ENCODE assay signal across 27 mouse cellular contexts in the genomic region with DNA sequence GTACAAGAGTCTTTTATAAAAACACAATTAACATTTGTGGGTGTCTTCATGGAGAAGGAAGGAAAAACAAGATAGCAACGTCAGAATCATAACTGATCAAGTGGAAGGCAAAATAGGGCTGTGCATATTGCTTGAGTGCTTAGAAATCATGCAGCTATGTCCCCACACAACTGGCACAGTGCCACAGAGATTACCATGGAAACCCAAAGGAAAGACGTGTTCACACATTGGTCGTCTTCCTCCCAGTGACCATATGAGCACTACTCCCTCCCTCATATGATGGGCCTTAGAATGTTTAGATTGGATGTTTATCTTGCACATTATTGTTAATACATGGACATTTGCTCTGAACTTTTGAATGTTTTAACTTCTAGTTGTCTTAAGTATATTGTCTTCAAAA.
DNase-seq lines count a peak whose midpoint lies in the region; ATAC-seq and TF ChIP-seq lines count a peak whose summit lies in the region.
"Had no signal": no experiment of that assay in that cellular context is flagged by ENCODE, and none has a peak within 500 bp of the region (broad histone marks: within the 10 kb centered on the region; RNA-seq: fewer than 3 reads in every experiment).

No protein-coding gene starts in this region.

- H3K4me2 ChIP-seq in forebrain, postnatal 0 days (ENCODE audit: low read depth) = no peak overlapping the region
- H3K4me2 ChIP-seq in forebrain, embryonic 15.5 days (replicated peaks) = no peak overlapping the region
- no peak overlapping the region for H3K4me2 ChIP-seq in lung, embryonic 14.5 days
- H3K4me2 ChIP-seq: embryonic facial prominence, embryonic 13.5 days; intestine, embryonic 15.5 days; midbrain, embryonic 11.5 days had no signal

- ATAC-seq in forebrain, postnatal 0 days = peak; percentile 48; the same call in 1 of the 2 replicates
- ATAC-seq in forebrain, embryonic 15.5 days (replicated peaks) = no peak
- ATAC-seq in lung, embryonic 14.5 days (ENCODE audit: insufficient read depth) = peak; percentile 60; the same call in 1 of the 2 replicates
- ATAC-seq: hindbrain, embryonic 16.5 days; intestine, embryonic 15.5 days had no signal

- H3K27me3 ChIP-seq in forebrain, postnatal 0 days (ENCODE audit: insufficient read depth, low read length) = no peaks in the 10 kb centered on the region
- no peaks in the 10 kb centered on the region for H3K27me3 ChIP-seq in forebrain, embryonic 15.5 days
- no peaks in the 10 kb centered on the region for H3K27me3 ChIP-seq in lung, embryonic 14.5 days (ENCODE audit: insufficient read depth, low read length)
- H3K27me3 ChIP-seq: embryonic facial prominence, embryonic 13.5 days; intestine, embryonic 15.5 days had no signal

- H3K4me1 ChIP-seq in forebrain, postnatal 0 days (ENCODE audit: insufficient read depth) = no peaks in the 10 kb centered on the region
- no peaks in the 10 kb centered on the region for H3K4me1 ChIP-seq in forebrain, embryonic 15.5 days
- H3K4me1 ChIP-seq in lung, embryonic 14.5 days (ENCODE audit: insufficient read depth) = no peaks in the 10 kb centered on the region
- H3K4me1 ChIP-seq: embryonic facial prominence, embryonic 13.5 days; forebrain, embryonic 10.5 days; hindbrain, embryonic 10.5 days; intestine, embryonic 15.5 days had no signal

- H3K9ac ChIP-seq in forebrain, postnatal 0 days = no peak overlapping the region
- H3K9ac ChIP-seq in forebrain, embryonic 15.5 days (replicated peaks) = no peak overlapping the region
- H3K9ac ChIP-seq in lung, embryonic 14.5 days = no peak overlapping the region
- H3K9ac ChIP-seq: embryonic facial prominence, embryonic 13.5 days; intestine, embryonic 15.5 days; liver, embryonic 14.5 days had no signal

- no peaks in the 10 kb centered on the region for H3K9me3 ChIP-seq in forebrain, postnatal 0 days (ENCODE audit: low read length)
- H3K9me3 ChIP-seq in forebrain, embryonic 15.5 days = no peaks in the 10 kb centered on the region
- H3K9me3 ChIP-seq in lung, embryonic 14.5 days (ENCODE audit: low read depth, low read length) = no peaks in the 10 kb centered on the region
- H3K9me3 ChIP-seq: embryonic facial prominence, embryonic 13.5 days; forebrain, embryonic 10.5 days; hindbrain, embryonic 10.5 days; intestine, embryonic 15.5 days had no signal

- no peaks in the 10 kb centered on the region for H3K36me3 ChIP-seq in forebrain, postnatal 0 days (ENCODE audit: insufficient read depth)
- no peaks in the 10 kb centered on the region for H3K36me3 ChIP-seq in forebrain, embryonic 15.5 days
- H3K36me3 ChIP-seq in lung, embryonic 14.5 days (ENCODE audit: insufficient read depth) = no peaks in the 10 kb centered on the region
- H3K36me3 ChIP-seq: embryonic facial prominence, embryonic 13.5 days; forebrain, embryonic 10.5 days; hindbrain, embryonic 10.5 days; intestine, embryonic 15.5 days had no signal

- no peak for TF ChIP-seq CTCF in forebrain, postnatal 0 days (IDR thresholded peaks at IDR 0.05; ENCODE audit: low read depth)
- no peak for TF ChIP-seq CTCF in lung, embryonic 14.5 days (IDR thresholded peaks at IDR 0.05; ENCODE audit: low read depth)

- no peak overlapping the region for H3K4me3 ChIP-seq in forebrain, postnatal 0 days (ENCODE audit: low read depth, low read length)
- H3K4me3 ChIP-seq in forebrain, embryonic 15.5 days = no peak overlapping the region
- no peak overlapping the region for H3K4me3 ChIP-seq in lung, embryonic 14.5 days (ENCODE audit: low read depth, low read length)
- H3K4me3 ChIP-seq: embryonic facial prominence, embryonic 13.5 days; forebrain, embryonic 10.5 days; hindbrain, embryonic 10.5 days; intestine, embryonic 15.5 days; layer of hippocampus, adult 2 months had no signal

- WGBS in forebrain, postnatal 0 days = 43% methylated on average over 3 of the region's 3 CpGs
- 47% methylated on average over 3 of the region's 3 CpGs for WGBS in forebrain, embryonic 15.5 days
- 31% methylated on average over 3 of the region's 3 CpGs for WGBS in lung, embryonic 14.5 days

- DNase-seq in forebrain, postnatal 0 days = peak; percentile 23
- peak; percentile 68 for DNase-seq in lung, embryonic 14.5 days
- no peak for DNase-seq in lung, postnatal 25 days (ENCODE audit: low spot score)
- DNase-seq in right cerebral cortex, postnatal 14 days = peak; percentile 21
- DNase-seq in right cerebral cortex, postnatal 25 days = no peak
- no peak for DNase-seq in urinary bladder, postnatal 36 days (ENCODE audit: low spot score in 2 of 2)
- DNase-seq: adrenal gland, postnatal 25 days; B cell, adult 2 months; cerebellum, adult 2 months; gastrocnemius, postnatal 10 days; heart, postnatal 14 days; kidney, adult 2 months; kidney, postnatal 36 days; liver; lung, adult 2 months; lung, postnatal 14 days; spleen, adult 18-20 months; thymus, postnatal 14 days had no signal

- no peak overlapping the region for H3K27ac ChIP-seq in forebrain, postnatal 0 days (ENCODE audit: low read depth, low read length)
- H3K27ac ChIP-seq in forebrain, embryonic 15.5 days (replicated peaks) = no peak overlapping the region
- H3K27ac ChIP-seq in lung, embryonic 14.5 days (ENCODE audit: low read depth) = no peak overlapping the region
- H3K27ac ChIP-seq: embryonic facial prominence, embryonic 13.5 days; forebrain, embryonic 10.5 days; hindbrain, embryonic 10.5 days; intestine, embryonic 15.5 days; layer of hippocampus, adult 2 months; liver, embryonic 14.5 days had no signal

Comparison
In these comparisons a context has a peak if more than half of its experiments do, and no peak if none do; other contexts are left out.
1. DNase-seq: peak in forebrain, postnatal 0 days (single experiment), lung, embryonic 14.5 days (single experiment) and right cerebral cortex, postnatal 14 days (single experiment); none in lung, postnatal 25 days (single experiment), right cerebral cortex, postnatal 25 days (single experiment) and urinary bladder, postnatal 36 days (0 of 2).